Mouse (Mus musculus) MEL (cell line): ENCODE measurements around the gene Vsig8. TPM values are rescaled to one million over a fixed set of nuclear protein-coding genes. Genes with fewer than 3 reads are reported as not detected.

Experiments used
- DNase-seq: peaks from one replicate; pipeline ENCODE4 v3.0.0; 2011; ENCODE audit warnings: low read depth, low spot score
- H3K27ac ChIP-seq: 2 replicates; pipeline ENCODE4 v1.5.1; 2012; ENCODE audit warnings: low read depth, mild to moderate bottlenecking, control low read depth, low read length, moderate library complexity; ENCODE audit not compliant: control insufficient read depth
- H3K27me3 ChIP-seq, 2 experiments: fragments of 150-350 bp in 1 of 2; sonication (generic) in 1 of 2; 2 replicates each; pipeline ENCODE4 v1.6.1; 2012; ENCODE audit warnings: low read length in 2 of 2, mild to moderate bottlenecking in 2 of 2, improper control_type of control experiment in 1 of 2, moderate library complexity in 1 of 2; ENCODE audit not compliant: insufficient read depth in 2 of 2, control insufficient read depth in 1 of 2
- H3K36me3 ChIP-seq, 2 experiments: 2 replicates each; pipeline ENCODE4 v1.6.1; 2012 to 2014; ENCODE audit warnings: low read length in 2 of 2, improper control_type of control experiment in 1 of 2, inconsistent platforms in 1 of 2, mild to moderate bottlenecking in 1 of 2; ENCODE audit not compliant: insufficient read depth in 2 of 2, control insufficient read depth in 1 of 2
- H3K4me1 ChIP-seq, 2 experiments: fragments of 150-350 bp in 1 of 2; sonication (generic) in 1 of 2; 2 replicates each; pipeline ENCODE4 v1.6.1; 2012; ENCODE audit warnings: low read length in 2 of 2, improper control_type of control experiment in 1 of 2, mild to moderate bottlenecking in 1 of 2; ENCODE audit not compliant: insufficient read depth in 2 of 2, control insufficient read depth in 1 of 2
- H3K4me3 ChIP-seq, 2 experiments: fragments of 150-350 bp in 1 of 2; sonication (generic) in 1 of 2; 2 replicates each; pipeline ENCODE4 v1.5.1; 2012; ENCODE audit warnings: low read depth in 2 of 2, low read length in 2 of 2, mild to moderate bottlenecking in 2 of 2, moderate library complexity in 2 of 2, control low read depth in 1 of 2, improper control_type of control experiment in 1 of 2; ENCODE audit not compliant: control insufficient read depth in 1 of 2, insufficient read depth in 1 of 2
- H3K79me2 ChIP-seq: 2 replicates; pipeline ENCODE4 v1.6.1; 2012; ENCODE audit warnings: mild to moderate bottlenecking, low read length, moderate library complexity; ENCODE audit not compliant: control insufficient read depth, poor library complexity, insufficient read depth
- H3K9ac ChIP-seq: 2 replicates; pipeline ENCODE4 v1.6.1; 2012; ENCODE audit warnings: low read depth, mild to moderate bottlenecking, control low read depth, low read length, moderate library complexity; ENCODE audit not compliant: control insufficient read depth, poor library complexity, severe bottlenecking
- H3K9me3 ChIP-seq: fragments of 150-350 bp; sonication (generic); replicated peaks from 2 replicates; pipeline ENCODE4 v1.6.1; 2012; ENCODE audit warnings: mild to moderate bottlenecking, low read length, improper control_type of control experiment, moderate library complexity; ENCODE audit not compliant: insufficient read depth
- BHLHE40 ChIP-seq: IDR thresholded peaks from 2 replicates; pipeline ENCODE4 v1.6.1; 2012; ENCODE audit warnings: low read depth, mild to moderate bottlenecking, inconsistent platforms, low read length, improper control_type of control experiment, borderline replicate concordance
- CHD1 ChIP-seq: IDR thresholded peaks from 2 replicates; pipeline ENCODE4 v1.6.1; 2012; ENCODE audit warnings: low read depth, mild to moderate bottlenecking, inconsistent platforms, low read length, improper control_type of control experiment
- CHD2 ChIP-seq: IDR thresholded peaks from 2 replicates; pipeline ENCODE4 v1.6.1; 2011; ENCODE audit warnings: low read length, improper control_type of control experiment
- CTCF ChIP-seq, 3 experiments: IDR thresholded peaks in 2 of 3; conservative IDR thresholded peaks in 1 of 3; 2 replicates each; pipeline ENCODE4 v1.5.1; 2011 to 2012; ENCODE audit warnings: low read length in 3 of 3, low read depth in 2 of 3, mild to moderate bottlenecking in 2 of 3, improper control_type of control experiment in 1 of 3, inconsistent platforms in 1 of 3, mixed read lengths in 1 of 3, moderate library complexity in 1 of 3; ENCODE audit not compliant: control insufficient read depth in 1 of 3, insufficient read depth in 1 of 3, poor library complexity in 1 of 3, severe bottlenecking in 1 of 3
- EP300 ChIP-seq, 2 experiments: IDR thresholded peaks; 2 replicates each; pipeline ENCODE4 v1.6.1; 2011; ENCODE audit warnings: improper control_type of control experiment in 2 of 2, low read length in 2 of 2, low read depth in 1 of 2, mild to moderate bottlenecking in 1 of 2
- ETS1 ChIP-seq: IDR thresholded peaks from 2 replicates; pipeline ENCODE4 v1.6.1; 2012; ENCODE audit warnings: low read depth, mild to moderate bottlenecking, inconsistent platforms, low read length, improper control_type of control experiment, moderate library complexity
- GABPA ChIP-seq: IDR thresholded peaks from 2 replicates; pipeline ENCODE4 v1.6.1; 2012; ENCODE audit warnings: low read depth, mild to moderate bottlenecking, inconsistent platforms, low read length, improper control_type of control experiment, moderate library complexity
- HCFC1 ChIP-seq: IDR thresholded peaks from 2 replicates; pipeline ENCODE4 v1.6.1; 2012; ENCODE audit warnings: low read depth, mild to moderate bottlenecking, inconsistent platforms, low read length, improper control_type of control experiment, moderate library complexity
- KAT2A ChIP-seq: conservative IDR thresholded peaks from 2 replicates; pipeline ENCODE4 v1.6.1; 2012; ENCODE audit warnings: low read depth, low read length, improper control_type of control experiment, inconsistent platforms
- MAFK ChIP-seq: IDR thresholded peaks from 2 replicates; pipeline ENCODE4 v1.6.1; 2011; ENCODE audit warnings: low read depth, mild to moderate bottlenecking, low read length, improper control_type of control experiment, borderline replicate concordance
- MAX ChIP-seq: IDR thresholded peaks from 2 replicates; pipeline ENCODE4 v1.6.1; 2011; ENCODE audit warnings: low read length, improper control_type of control experiment
- MAZ ChIP-seq: IDR thresholded peaks from 2 replicates; pipeline ENCODE4 v1.6.1; 2012; ENCODE audit warnings: low read depth, mild to moderate bottlenecking, inconsistent platforms, low read length, improper control_type of control experiment
- MEF2A ChIP-seq: IDR thresholded peaks from 2 replicates; pipeline ENCODE4 v1.6.1; 2014; ENCODE audit warnings: low read depth, mild to moderate bottlenecking, inconsistent platforms, low read length, improper control_type of control experiment; ENCODE audit not compliant: poor library complexity, insufficient replicate concordance, severe bottlenecking; ENCODE audit errors: extremely low read depth
- MYB ChIP-seq: IDR thresholded peaks from 2 replicates; pipeline ENCODE4 v1.6.1; 2011; ENCODE audit warnings: mild to moderate bottlenecking, low read depth, low read length, improper control_type of control experiment
- MYC ChIP-seq: IDR thresholded peaks from 2 replicates; pipeline ENCODE4 v1.6.1; 2011; ENCODE audit warnings: low read depth, mild to moderate bottlenecking, low read length, improper control_type of control experiment, moderate library complexity
- NRF1 ChIP-seq: IDR thresholded peaks from 2 replicates; pipeline ENCODE4 v1.6.1; 2014; ENCODE audit warnings: low read depth, mild to moderate bottlenecking, inconsistent platforms, low read length, improper control_type of control experiment, moderate library complexity; ENCODE audit not compliant: poor library complexity, insufficient read depth, severe bottlenecking
- POLR2A ChIP-seq, 2 experiments: IDR thresholded peaks; 2 replicates each; pipeline ENCODE4 v1.6.1; 2011 to 2012; ENCODE audit warnings: low read length in 2 of 2, mild to moderate bottlenecking in 2 of 2, control low read depth in 1 of 2, improper control_type of control experiment in 1 of 2, low read depth in 1 of 2, moderate library complexity in 1 of 2; ENCODE audit not compliant: control insufficient read depth in 1 of 2, insufficient read depth in 1 of 2, poor library complexity in 1 of 2
- POLR2AphosphoS2 ChIP-seq: IDR thresholded peaks from 2 replicates; pipeline ENCODE4 v1.6.1; 2011; ENCODE audit warnings: low read length, improper control_type of control experiment
- RAD21 ChIP-seq: IDR thresholded peaks from 2 replicates; pipeline ENCODE4 v1.6.1; 2011; ENCODE audit warnings: mild to moderate bottlenecking, low read depth, low read length, improper control_type of control experiment
- SIN3A ChIP-seq: IDR thresholded peaks from 2 replicates; pipeline ENCODE4 v1.6.1; 2012; ENCODE audit warnings: low read length, improper control_type of control experiment, inconsistent platforms
- SMC3 ChIP-seq: IDR thresholded peaks from 2 replicates; pipeline ENCODE4 v1.6.1; 2011; ENCODE audit warnings: low read depth, low read length, improper control_type of control experiment
- TAL1 ChIP-seq: IDR thresholded peaks from 2 replicates; pipeline ENCODE4 v1.6.1; 2012; ENCODE audit warnings: mild to moderate bottlenecking, inconsistent platforms, low read length, moderate library complexity, mixed read lengths
- TBP ChIP-seq: IDR thresholded peaks from 2 replicates; pipeline ENCODE4 v1.8.0; 2011; ENCODE audit warnings: low read depth, low read length, improper control_type of control experiment
- UBTF ChIP-seq: IDR thresholded peaks from 2 replicates; pipeline ENCODE4 v1.6.1; 2012; ENCODE audit warnings: low read depth, mild to moderate bottlenecking, inconsistent platforms, low read length, improper control_type of control experiment, moderate library complexity, borderline replicate concordance; ENCODE audit not compliant: insufficient read depth
- USF1 ChIP-seq: IDR thresholded peaks from 2 replicates; pipeline ENCODE4 v1.6.1; 2014; ENCODE audit warnings: low read depth, mild to moderate bottlenecking, inconsistent platforms, low read length, improper control_type of control experiment, moderate library complexity
- USF2 ChIP-seq, 2 experiments: IDR thresholded peaks; 2 replicates each; pipeline ENCODE4 v1.6.1; 2011 to 2012; ENCODE audit warnings: improper control_type of control experiment in 2 of 2, low read length in 2 of 2, borderline replicate concordance in 1 of 2, inconsistent platforms in 1 of 2, low read depth in 1 of 2, mild to moderate bottlenecking in 1 of 2; ENCODE audit not compliant: insufficient read depth in 1 of 2
- ZKSCAN1 ChIP-seq: IDR thresholded peaks from 2 replicates; pipeline ENCODE4 v1.6.1; 2012; ENCODE audit warnings: low read depth, mild to moderate bottlenecking, inconsistent platforms, low read length, improper control_type of control experiment, moderate library complexity
- ZMIZ1 ChIP-seq: IDR thresholded peaks from 2 replicates; pipeline ENCODE4 v1.6.1; 2012; ENCODE audit warnings: low read depth, mild to moderate bottlenecking, inconsistent platforms, low read length, improper control_type of control experiment, moderate library complexity
- polyA plus RNA-seq, 2 experiments: library from polyadenylated mRNA; stranded (reverse) in 1 of 2; unstranded in 1 of 2; fragments of >175 nt in 1 of 2; fragments of >200 nt in 1 of 2; gene quantifications; 2 replicates each; pipeline versions ENCODE4 v1.2.1 to v1.2.4; 2012; ENCODE audit warnings: low replicate concordance in 2 of 2, low read depth in 1 of 2; ENCODE audit not compliant: insufficient read length in 2 of 2, insufficient read depth in 1 of 2, missing spikeins in 1 of 2
- total RNA-seq: library from RNA; depleted of rRNA; stranded (reverse); fragments of 300-350 nt; gene quantifications from 2 replicates; pipeline ENCODE4 v1.2.3, GENCODE M21; 2012

Vsig8 gene
- total and polyA plus RNA-seq, 3 experiments: not detected

DNA sequence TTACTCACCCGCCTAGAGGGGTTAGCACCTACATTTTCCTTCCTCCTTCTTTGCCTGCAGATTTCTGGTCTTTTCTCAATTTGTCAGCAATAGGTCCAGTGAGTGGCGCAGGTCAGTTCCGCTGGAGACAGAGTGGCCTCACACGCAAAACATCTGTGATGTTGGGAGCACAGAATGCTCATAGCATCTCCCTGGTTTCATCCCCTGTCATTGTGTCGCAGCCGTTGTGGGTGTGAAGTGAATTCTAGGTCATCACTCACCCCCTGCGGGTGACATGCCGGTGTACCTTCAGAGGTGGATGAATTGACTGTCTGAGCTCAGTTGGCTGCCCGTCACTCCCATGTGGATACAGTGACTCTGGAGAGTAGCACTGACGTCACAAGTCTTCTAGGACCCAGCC is 55.6 kb downstream of the Vsig8 start:
- H3K27ac ChIP-seq: no peak overlapping the region
- H3K9ac ChIP-seq: no peak overlapping the region
- H3K36me3 ChIP-seq: no peaks in the 10 kb centered on the region
- H3K27me3 ChIP-seq: peaks cover 0 to 2% of the 10 kb centered on the region in 2 experiments; a peak in 1 of 4 replicates
- no peak for DNase-seq
- no peaks in the 10 kb centered on the region for H3K4me1 ChIP-seq
- H3K79me2 ChIP-seq: no peaks in the 10 kb centered on the region
- TF ChIP-seq SIN3A: no peak
- no peak for TF ChIP-seq POLR2AphosphoS2
- TF ChIP-seq TBP: no peak
- no peak for TF ChIP-seq MYC
- TF ChIP-seq TAL1: no peak
- TF ChIP-seq SMC3: no peak
- TF ChIP-seq GABPA: no peak
- no peak for TF ChIP-seq ZMIZ1
- TF ChIP-seq NRF1: no peak
- no peak for TF ChIP-seq MAFK
- no peak for TF ChIP-seq MYB
- TF ChIP-seq CHD1: no peak
- TF ChIP-seq USF2 (IDR thresholded peaks at IDR 0.05; ENCODE audit: borderline replicate concordance in 1 of 2, insufficient read depth in 1 of 2, low read depth in 1 of 2, low read length in 2 of 2): no peak
- no peak for TF ChIP-seq EP300 (IDR thresholded peaks at IDR 0.05; ENCODE audit: low read depth in 1 of 2, low read length in 2 of 2)
- no peak for TF ChIP-seq USF1
- TF ChIP-seq HCFC1: no peak
- no peaks in the 10 kb centered on the region for H3K9me3 ChIP-seq
- H3K4me3 ChIP-seq: no peak overlapping the region

DNA sequence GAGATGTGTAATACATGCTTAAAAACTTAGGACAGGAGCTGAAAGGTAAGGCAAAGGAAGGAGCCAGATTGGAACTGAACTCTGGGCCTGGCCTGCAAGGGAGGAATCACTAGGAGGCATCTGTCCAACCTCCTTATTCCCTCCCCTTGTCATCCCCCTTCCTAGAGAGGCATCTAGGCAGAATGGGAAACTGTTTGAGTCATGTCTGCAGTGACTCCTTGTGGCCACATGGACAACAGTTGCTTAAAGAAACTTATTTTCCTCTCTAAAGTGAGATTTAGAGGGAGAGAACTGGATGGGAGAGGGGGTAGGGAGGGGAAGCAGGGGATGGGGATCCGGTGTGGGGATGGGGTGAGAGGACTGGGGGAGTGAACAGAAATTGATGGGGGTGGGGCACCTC is 57.0 kb downstream of the Vsig8 start:
- TF ChIP-seq USF2 (IDR thresholded peaks at IDR 0.05; ENCODE audit: borderline replicate concordance in 1 of 2, insufficient read depth in 1 of 2, low read depth in 1 of 2, low read length in 2 of 2) (no peak), MEF2A (no peak), BHLHE40 (no peak), SMC3 (peak; percentile 52), SIN3A (no peak), RAD21 (peak; percentile 31), TAL1 (no peak), ZMIZ1 (no peak), CHD2 (no peak), MYB (no peak), TBP (no peak), ETS1 (no peak), CTCF (IDR thresholded peaks at IDR 0.05 in 2 of 3, conservative IDR thresholded peaks at IDR 0.05 in 1 of 3; ENCODE audit: control insufficient read depth in 1 of 3, insufficient read depth in 1 of 3, low read depth in 2 of 3, low read length in 3 of 3, poor library complexity in 1 of 3, severe bottlenecking in 1 of 3) (peak in 1 of 3 experiments; percentile 46; a peak in 2 of 6 replicates), UBTF (no peak), POLR2A (IDR thresholded peaks at IDR 0.05; ENCODE audit: control insufficient read depth in 1 of 2, insufficient read depth in 1 of 2, low read depth in 1 of 2, low read length in 2 of 2, poor library complexity in 1 of 2) (no peak), ZKSCAN1 (no peak), MAX (no peak), MAZ (no peak), KAT2A (no peak)
- Histone ChIP-seq H3K27ac (no peak overlapping the region), H3K27me3 (peaks cover 0 to 2% of the 10 kb centered on the region in 2 experiments; a peak in 1 of 4 replicates), H3K4me3 (no peak overlapping the region), H3K9me3 (no peaks in the 10 kb centered on the region), H3K79me2 (no peaks in the 10 kb centered on the region), H3K4me1 (no peaks in the 10 kb centered on the region), H3K36me3 (no peaks in the 10 kb centered on the region), H3K9ac (no peak overlapping the region)
- no peak for DNase-seq
